Mouse (Mus musculus) gonadal fat pad, adult 2 months (tissue): ENCODE results near the gene Tmem175. TPM values are rescaled to one million over a fixed set of nuclear protein-coding genes. Genes with fewer than 3 reads are reported as not detected.

Experiments used
- DNase-seq: peaks from one replicate; pipeline ENCODE4 v3.0.0-alpha.2; 2012; ENCODE audit warnings: low read depth
- polyA plus RNA-seq: library from polyadenylated mRNA; depleted of rRNA; stranded (reverse); fragments of >200 nt; gene quantifications from 2 replicates; pipeline ENCODE4 v1.2.3, GENCODE M21; 2012

Tmem175 gene
- polyA plus RNA-seq, 1 experiment = 55.5 TPM

GRCm38 (mm10) chr5:108653341-108653740, 23.8 kb downstream of the Tmem175 start:
- no peak for DNase-seq

- no peak for DNase-seq
These were observed 24.9 kb downstream of the Tmem175 start for GRCm38 (mm10) chr5:108654444-108654990.

- no peak for DNase-seq
These were observed 25.8 kb downstream of the Tmem175 start for GRCm38 (mm10) chr5:108655381-108655780.

DNA sequence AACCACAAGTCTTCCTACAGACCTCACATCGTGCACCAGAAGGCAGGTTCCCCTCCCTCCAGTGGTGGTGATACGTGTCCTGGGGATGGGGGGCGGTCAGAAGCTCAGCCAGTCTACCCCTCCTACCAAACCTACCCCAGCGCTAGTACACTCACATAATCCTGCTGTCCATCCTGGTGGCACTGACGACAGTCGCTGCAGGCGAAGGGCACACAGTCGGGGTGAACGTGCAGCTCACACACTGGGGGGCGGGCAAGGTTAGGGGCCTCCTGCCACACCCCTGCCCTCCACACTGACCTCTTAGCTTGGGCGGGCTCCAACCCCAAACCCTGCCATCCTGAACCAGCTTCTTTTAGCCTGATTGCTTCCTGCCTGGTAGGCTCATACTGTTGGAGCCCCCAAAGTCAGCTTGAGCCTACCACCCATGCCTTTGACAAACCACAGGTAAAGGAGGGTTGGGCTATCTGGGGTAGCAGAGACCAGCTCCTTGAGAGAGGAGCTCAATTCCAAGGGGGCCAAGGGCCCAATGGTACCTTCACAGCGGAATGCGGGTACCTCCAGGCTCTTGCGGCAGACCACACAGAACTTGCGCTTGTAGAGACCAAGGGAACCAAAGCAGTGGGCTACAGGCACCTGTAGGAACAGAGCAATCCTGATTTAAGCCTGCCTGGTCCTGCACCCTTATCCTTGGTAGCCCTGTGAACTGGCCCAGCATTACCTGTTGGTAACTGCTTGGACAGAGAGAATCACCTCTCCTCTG, 26.5 kb downstream of the Tmem175 start:
- DNase-seq = no peak

DNA sequence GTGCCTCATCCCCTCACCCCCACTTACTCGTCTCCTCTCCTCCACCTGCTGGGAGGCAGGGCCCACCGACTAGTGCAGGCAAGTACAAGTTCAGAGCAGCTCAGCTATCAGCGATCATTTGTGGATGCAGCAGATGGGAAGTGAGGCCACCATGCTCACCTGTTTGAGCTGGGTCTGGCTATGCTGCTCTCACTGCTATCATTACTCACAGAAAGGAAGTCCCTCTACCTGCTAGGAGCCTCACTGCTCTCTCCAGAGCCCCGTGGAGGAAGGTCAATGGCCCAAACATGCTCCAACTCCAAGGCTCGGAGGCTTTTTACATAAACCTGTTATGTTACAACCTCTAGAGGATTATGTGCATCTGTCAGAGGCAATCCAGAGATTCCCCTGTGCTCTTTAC, 27.8 kb downstream of the Tmem175 start:
- no peak for DNase-seq

- DNase-seq = no peak
These were observed 29.0 kb downstream of the Tmem175 start for GRCm38 (mm10) chr5:108658611-108659010.

DNA sequence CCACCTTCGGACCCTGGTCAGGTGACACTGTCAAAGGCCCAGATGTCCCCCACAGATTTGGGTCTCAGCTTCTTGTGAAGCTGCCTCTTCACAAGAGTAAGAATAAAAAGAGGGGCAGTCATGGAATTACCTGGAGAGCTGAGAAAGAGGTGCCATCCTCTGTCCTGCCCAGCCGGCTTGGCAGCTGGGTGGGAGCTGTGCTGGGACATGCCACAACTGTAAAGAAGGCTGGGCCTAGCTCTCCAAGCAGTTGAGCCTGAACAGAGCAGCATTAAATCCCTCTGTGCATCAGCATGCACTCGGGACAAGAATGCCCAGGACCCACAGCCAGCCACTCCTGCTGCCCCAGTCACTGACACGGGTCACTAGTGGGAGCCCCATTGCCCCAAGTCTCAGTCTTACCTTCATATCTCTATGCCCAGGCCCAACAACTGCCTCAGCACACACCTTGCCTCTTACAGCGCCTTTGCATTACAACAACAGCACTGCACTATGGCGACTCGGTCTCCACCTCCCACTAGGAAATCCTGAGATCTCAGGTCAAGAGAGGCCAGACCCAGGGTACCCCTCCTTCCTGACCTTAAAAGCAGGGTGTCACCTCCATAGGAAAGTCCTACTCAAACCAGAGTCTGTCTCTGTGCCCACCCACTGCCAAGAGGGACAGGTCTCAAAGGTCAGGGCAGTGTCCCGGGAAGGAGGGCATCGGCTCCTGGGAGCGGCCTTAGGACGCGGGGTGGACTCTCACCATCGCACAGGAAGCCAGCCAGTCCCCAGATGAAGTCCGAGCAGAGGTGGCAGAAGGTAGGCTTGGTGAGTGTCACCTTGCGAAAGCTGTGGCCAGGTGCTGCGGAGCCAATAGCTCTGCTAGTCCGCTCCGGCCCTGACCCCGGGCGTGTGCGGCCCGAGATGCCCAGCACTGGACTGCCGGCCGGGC, 30.4 kb downstream of the Tmem175 start, which contains the start of gene Idua:
Idua (plus strand) TSS at position 634 of the 934 bp plus-strand sequence.
- no peak for DNase-seq

DNA sequence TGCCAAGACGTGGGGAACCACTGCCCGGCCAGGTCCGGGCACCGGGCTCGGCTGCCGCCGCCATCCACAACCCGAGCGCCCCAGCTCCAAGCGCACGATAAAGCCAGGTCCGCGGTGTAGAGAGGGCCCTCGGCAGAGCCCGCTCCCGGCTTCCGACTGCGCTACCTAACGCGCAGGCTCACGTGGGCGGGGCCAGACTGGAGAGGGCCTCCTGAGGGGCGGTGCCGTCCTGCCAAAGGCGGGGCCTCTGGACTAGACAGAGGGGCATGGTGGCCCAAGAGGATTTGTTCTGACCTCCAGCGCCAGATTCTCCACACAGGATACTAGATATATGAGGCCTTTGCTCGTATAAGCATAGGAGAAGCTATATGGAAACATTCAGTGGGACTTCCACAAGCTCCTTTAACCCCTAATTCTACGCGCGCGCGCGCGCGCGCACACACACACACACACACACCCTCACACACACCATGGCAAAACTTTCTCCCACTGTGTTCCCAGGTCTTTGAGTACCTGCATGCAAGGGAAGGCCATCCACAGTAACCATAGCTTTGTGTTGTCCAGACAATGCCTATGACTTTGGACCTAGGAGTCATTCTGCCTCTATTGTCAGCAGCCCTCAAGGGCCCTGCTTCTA, 31.2 kb downstream of the Tmem175 start:
- no peak for DNase-seq

DNA sequence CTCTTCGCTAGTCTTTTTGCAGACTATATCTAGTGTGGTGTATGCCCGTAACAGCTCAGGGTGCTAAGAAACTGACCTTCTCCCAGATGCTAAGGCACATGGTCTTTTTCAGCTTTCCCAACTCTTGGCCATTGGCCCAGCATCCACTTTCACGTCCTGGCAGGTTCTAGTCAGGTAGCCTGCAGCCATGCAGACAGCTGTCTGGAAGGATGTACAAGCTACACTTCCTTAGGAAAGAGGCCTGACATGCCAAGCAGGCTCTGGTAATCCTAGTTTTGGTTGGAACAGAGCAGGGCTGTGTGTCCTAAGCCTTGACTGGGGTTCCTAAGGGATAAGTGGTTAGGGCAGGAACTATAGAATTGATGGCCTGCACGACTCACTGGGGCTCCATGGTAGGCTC, 33.2 kb downstream of the Tmem175 start:
- DNase-seq = peak; percentile 74

DNA sequence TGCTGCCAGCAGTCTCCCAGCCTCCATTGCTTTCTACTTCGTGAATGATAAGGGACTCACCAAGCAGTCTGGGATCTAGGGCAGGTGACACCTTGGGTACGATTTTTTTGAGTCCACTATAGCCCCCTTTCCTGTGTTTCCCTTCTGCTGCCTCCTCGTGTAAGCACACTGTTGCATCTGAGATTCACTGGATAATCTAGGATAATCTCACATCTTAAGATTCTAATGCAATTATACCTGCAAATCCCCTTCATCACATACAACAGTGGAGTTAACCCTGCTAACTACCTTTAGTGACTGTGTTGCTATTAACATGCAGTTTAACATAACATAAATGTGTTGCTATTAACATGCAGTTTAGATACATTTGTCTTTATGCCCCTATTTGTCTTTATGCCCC, 35.5 kb downstream of the Tmem175 start:
- DNase-seq = no peak

- no peak for DNase-seq
These were observed 37.8 kb downstream of the Tmem175 start for GRCm38 (mm10) chr5:108667370-108667769.

DNA sequence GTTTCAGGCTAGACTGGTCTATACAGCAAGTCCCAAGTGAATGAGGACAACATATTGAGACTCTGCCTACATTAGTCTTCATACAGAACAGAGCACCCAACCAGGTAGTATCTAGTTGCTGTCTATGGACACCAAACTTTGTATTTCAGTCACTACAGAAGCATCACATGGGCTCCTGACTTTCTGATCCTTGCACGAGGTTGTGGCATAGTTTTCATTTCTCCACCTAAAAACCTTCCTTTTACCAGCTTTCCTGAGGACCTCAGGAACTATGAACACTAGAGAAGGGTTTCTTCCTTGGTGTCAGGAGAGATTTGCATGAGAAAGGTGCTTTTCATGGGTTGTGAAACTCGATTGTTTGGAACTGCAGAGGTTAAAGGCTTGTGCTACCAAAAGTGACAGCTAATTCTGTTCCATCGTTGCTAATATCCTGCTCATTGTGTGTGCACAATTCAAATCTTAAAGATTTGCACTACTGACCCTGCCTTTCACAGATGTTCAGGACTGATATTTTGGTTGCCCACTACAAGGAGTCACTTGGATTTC, 38.9 kb downstream of the Tmem175 start:
- DNase-seq = no peak

- no peak for DNase-seq
These were observed 39.7 kb downstream of the Tmem175 start, which contains the start of gene Dgkq for GRCm38 (mm10) chr5:108668977-108669936. Gene Dgkq, minus strand, starts transcription at chr5:108669672.

DNA sequence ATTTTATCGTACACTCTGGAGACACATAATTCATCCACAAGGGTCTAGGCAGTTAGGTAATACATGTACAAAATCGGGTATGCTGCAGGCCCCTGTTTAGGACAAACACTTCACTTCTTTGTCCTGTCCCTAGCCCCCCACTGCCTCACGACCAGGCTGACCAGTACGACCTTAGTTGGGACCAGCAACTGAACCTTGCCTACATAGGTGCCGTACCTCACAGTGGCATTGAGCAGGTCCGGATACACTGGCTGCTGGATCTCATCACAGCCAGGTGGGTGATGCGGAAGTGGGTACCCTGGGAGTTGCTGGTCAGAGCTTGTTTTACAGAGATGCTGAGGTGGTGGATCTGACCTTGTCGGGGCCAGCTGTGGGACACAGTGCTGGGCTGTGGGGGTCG, 40.4 kb downstream of the Tmem175 start:
- no peak for DNase-seq

GRCm38 (mm10) chr5:108670785-108671184, 41.2 kb downstream of the Tmem175 start:
- DNase-seq = no peak

- DNase-seq = no peak
These were observed 42.2 kb downstream of the Tmem175 start for GRCm38 (mm10) chr5:108671757-108672156.

DNA sequence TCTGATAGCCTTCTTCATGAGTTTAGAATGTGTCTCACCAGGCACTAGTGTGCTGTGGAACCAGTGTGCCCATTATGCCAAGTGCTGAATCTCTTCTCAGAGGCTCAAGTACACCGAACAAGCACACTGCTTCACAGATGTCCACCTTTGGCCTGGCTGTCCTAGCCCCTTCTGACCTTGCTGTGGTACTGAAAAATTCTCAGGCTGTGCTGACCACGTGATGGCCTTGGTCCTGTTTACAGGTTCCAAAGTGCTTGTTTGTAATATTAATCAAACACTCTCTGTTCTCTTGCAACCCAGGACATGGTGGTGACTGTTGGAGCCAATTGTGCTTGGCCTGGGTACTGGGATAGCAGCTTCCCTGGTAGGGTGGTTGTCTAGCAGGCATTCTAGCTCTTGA, 45.1 kb downstream of the Tmem175 start:
- no peak for DNase-seq

- DNase-seq = no peak
These were observed 45.8 kb downstream of the Tmem175 start, which contains the start of gene Slc26a1 for GRCm38 (mm10) chr5:108675251-108675816. Gene Slc26a1, minus strand, starts transcription at chr5:108675569.

GRCm38 (mm10) chr5:108676772-108677498, 47.4 kb downstream of the Tmem175 start:
- no peak for DNase-seq
